8 mouse cellular contexts compared by ENCODE assay signal in the genomic region with DNA sequence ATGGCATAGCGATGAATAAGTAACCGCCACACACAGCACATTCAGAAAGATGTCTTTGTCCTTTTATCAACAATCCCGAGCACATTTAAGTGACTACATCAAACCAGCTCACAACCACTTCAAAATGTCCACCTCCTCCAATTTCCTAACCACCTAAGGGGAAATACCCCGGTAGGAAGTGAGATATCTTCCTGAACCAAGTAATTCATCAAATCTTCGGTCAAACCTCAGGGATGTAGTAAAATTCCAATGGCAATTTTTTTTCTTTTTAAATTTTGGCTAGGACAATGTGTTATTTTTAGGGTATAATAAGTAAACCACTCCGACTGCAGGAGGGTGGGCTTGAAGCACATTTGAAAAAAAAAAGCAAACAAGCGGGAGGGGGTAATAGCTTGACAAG. TPM values are rescaled to one million over a fixed set of nuclear protein-coding genes. Genes with fewer than 3 reads are reported as not detected.
DNase-seq lines count a peak whose midpoint lies in the region; TF ChIP-seq lines count a peak whose summit lies in the region.

No protein-coding gene starts in this region.

- no peak for TF ChIP-seq POLR2A in liver, adult 2 months (IDR thresholded peaks at IDR 0.05; ENCODE audit: extremely low read depth, insufficient read depth, low read length)

- peak overlapping the region; percentile 100 for H3K4me3 ChIP-seq in liver, adult 2 months (ENCODE audit: insufficient read depth, low read depth, low read length)
- peak overlapping the region; percentile 100 for H3K4me3 ChIP-seq in embryonic facial prominence, embryonic 10.5 days

- peak overlapping the region; percentile 54 for H3K9ac ChIP-seq in liver, adult 2 months (ENCODE audit: low read depth, low read length)

- H3K4me1 ChIP-seq in liver, adult 2 months (ENCODE audit: control insufficient read depth, insufficient read depth, low read length), result peaks cover 7% of the 10 kb centered on the region
- H3K4me1 ChIP-seq in embryonic facial prominence, embryonic 10.5 days, result peaks cover 31% of the 10 kb centered on the region

- H3K36me3 ChIP-seq in liver, adult 2 months (ENCODE audit: control insufficient read depth, insufficient read depth, low read length), result no peaks in the 10 kb centered on the region
- H3K36me3 ChIP-seq in embryonic facial prominence, embryonic 10.5 days (replicated peaks), result peaks cover 8% of the 10 kb centered on the region

- DNase-seq in liver, adult 2 months (ENCODE audit: extremely low read depth, low read depth, low spot score), result no peak
- DNase-seq in liver, result no peak
- no peak for DNase-seq in embryonic facial prominence, embryonic 10.5 days (ENCODE audit: low spot score)
- DNase-seq in induced T-regulatory cell, adult 2 months (ENCODE audit: low read depth), result peak; percentile 65
- peak; percentile 65 for DNase-seq in naive thymus-derived CD4-positive, alpha-beta T cell, adult 2 months (ENCODE audit: low read depth)
- no peak for DNase-seq in gastrocnemius, adult 8-10 months (ENCODE audit: low spot score in 2 of 2)
- DNase-seq in layer of hippocampus, adult 11-12 months (ENCODE audit: low spot score), result no peak
- no peak for DNase-seq in thymus, postnatal 25 days

- peaks cover 12% of the 10 kb centered on the region for H3K79me2 ChIP-seq in liver, adult 2 months (ENCODE audit: control insufficient read depth, insufficient read depth, low read length)

- H3K9me3 ChIP-seq in embryonic facial prominence, embryonic 10.5 days, result no peaks in the 10 kb centered on the region

- no peaks in the 10 kb centered on the region for H3K27me3 ChIP-seq in liver, adult 2 months (ENCODE audit: control insufficient read depth, insufficient read depth, low read length)
- H3K27me3 ChIP-seq in embryonic facial prominence, embryonic 10.5 days (replicated peaks; ENCODE audit: low read depth, poor library complexity, severe bottlenecking), result no peaks in the 10 kb centered on the region

- no peak for TF ChIP-seq CTCF in liver, adult 2 months (IDR thresholded peaks at IDR 0.05; ENCODE audit: low read depth, low read length)

- no peak overlapping the region for H3K27ac ChIP-seq in liver, adult 2 months (replicated peaks; ENCODE audit: insufficient read depth, low read depth, low read length)
- peak overlapping the region; percentile 97; the same call in 1 of the 2 replicates for H3K27ac ChIP-seq in embryonic facial prominence, embryonic 10.5 days (replicated peaks)

- 43% methylated on average over 7 of the region's 7 CpGs for WGBS in liver, adult 2 months
- WGBS in embryonic facial prominence, embryonic 10.5 days, result 42% methylated on average over 7 of the region's 7 CpGs

RNA-seq across cellular contexts. Expression of a gene that starts 1.1 kb away (rescaled TPM):
- 5.0 and 5.9 TPM in 2 replicates for total RNA-seq in liver, adult 2 months (2014; rRNA removed)
- 4.7 TPM in 2 replicates for polyA plus RNA-seq in liver, adult 2 months (2012; rRNA removed)
- polyA plus RNA-seq in embryonic facial prominence, embryonic 10.5 days (2016; fragmentation: Nextera tagmentation; extraction: Ambion mirVana), result 21.3 and 21.4 TPM in 2 replicates
- total RNA-seq in gastrocnemius, adult 8-10 months (2022), result 10 to 100 TPM; 17.2 to 21.0 (median 19.1) TPM

RNA-seq across cellular contexts. Expression of a gene that starts 57.7 kb away (rescaled TPM):
- 57.4 and 86.8 TPM in 2 replicates for total RNA-seq in liver, adult 2 months (2014; rRNA removed)
- 49.3 and 50.3 TPM in 2 replicates for polyA plus RNA-seq in liver, adult 2 months (2012; rRNA removed)
- 67.3 TPM in 2 replicates for polyA plus RNA-seq in embryonic facial prominence, embryonic 10.5 days (2016; fragmentation: Nextera tagmentation; extraction: Ambion mirVana)
- 10 to 100 TPM; 11.7 to 18.1 (median 15.7) TPM for total RNA-seq in gastrocnemius, adult 8-10 months (2022)

Comparison
In these comparisons a context has a peak if more than half of its experiments do, and no peak if none do; other contexts are left out.
1. DNase-seq: peak in induced T-regulatory cell, adult 2 months (single experiment) and naive thymus-derived CD4-positive, alpha-beta T cell, adult 2 months (single experiment); none in liver, adult 2 months (single experiment), liver (single experiment), embryonic facial prominence, embryonic 10.5 days (single experiment), gastrocnemius, adult 8-10 months (0 of 2), layer of hippocampus, adult 11-12 months (single experiment) and thymus, postnatal 25 days (single experiment).